Mouse (Mus musculus) adrenal gland, postnatal 10 days (tissue): ENCODE data around the gene Cacna1e. TPM values are rescaled to one million over a fixed set of nuclear protein-coding genes. Genes with fewer than 3 reads are reported as not detected.

Source experiments
- DNase-seq: peaks from one replicate; pipeline ENCODE4 v3.0.0; 2021; ENCODE audit warnings: mixed read lengths
- total RNA-seq, 2 experiments: library from RNA; stranded (reverse); gene quantifications; 2 replicates each; pipeline ENCODE4 v1.2.3; 2021

Gene Cacna1e
- total RNA-seq, 2 experiments from 2014 or later, result 0.87 to 1.8 TPM

- DNase-seq, result no peak
Observed at GRCm38 (mm10) chr1:154779908-154780514, 104.3 kb downstream of the Cacna1e start.

GRCm38 (mm10) chr1:154776344-154776743 lies 108.0 kb downstream of the Cacna1e start:
- DNase-seq, result no peak

GRCm38 (mm10) chr1:154774468-154774867 lies 109.8 kb downstream of the Cacna1e start:
- no peak for DNase-seq

- no peak for DNase-seq
Observed at GRCm38 (mm10) chr1:154771111-154771510, 113.2 kb downstream of the Cacna1e start.

GRCm38 (mm10) chr1:154770542-154770941 lies 113.8 kb downstream of the Cacna1e start:
- no peak for DNase-seq

GRCm38 (mm10) chr1:154763132-154763531 lies 121.2 kb downstream of the Cacna1e start:
- DNase-seq, result no peak

GRCm38 (mm10) chr1:154752081-154752480 lies 132.2 kb downstream of the Cacna1e start:
- no peak for DNase-seq

GRCm38 (mm10) chr1:154748531-154748930 lies 135.8 kb downstream of the Cacna1e start:
- DNase-seq, result no peak

GRCm38 (mm10) chr1:154745241-154745640 lies 139.1 kb downstream of the Cacna1e start:
- DNase-seq, result no peak

GRCm38 (mm10) chr1:154730411-154730961 lies 153.8 kb downstream of the Cacna1e start:
- no peak for DNase-seq

- peak; percentile 84 for DNase-seq
Observed at GRCm38 (mm10) chr1:154729269-154729980, 154.9 kb downstream of the Cacna1e start.

GRCm38 (mm10) chr1:154728682-154729081 lies 155.6 kb downstream of the Cacna1e start:
- no peak for DNase-seq

GRCm38 (mm10) chr1:154727696-154728095 lies 156.6 kb downstream of the Cacna1e start:
- DNase-seq, result no peak

GRCm38 (mm10) chr1:154726361-154727161 lies 157.7 kb downstream of the Cacna1e start:
- DNase-seq, result peak; percentile 26

GRCm38 (mm10) chr1:154725356-154726320 lies 158.7 kb downstream of the Cacna1e start:
- DNase-seq, result no peak

GRCm38 (mm10) chr1:154723537-154724286 lies 160.6 kb downstream of the Cacna1e start:
- DNase-seq, result peak; percentile 16

- no peak for DNase-seq
Observed at GRCm38 (mm10) chr1:154723078-154723477, 161.2 kb downstream of the Cacna1e start.

- DNase-seq, result no peak
Observed at GRCm38 (mm10) chr1:154715596-154715995, 168.7 kb downstream of the Cacna1e start.

- no peak for DNase-seq
Observed at GRCm38 (mm10) chr1:154712747-154713146, 171.6 kb downstream of the Cacna1e start.

- DNase-seq, result no peak
Observed at GRCm38 (mm10) chr1:154707584-154708290, 176.6 kb downstream of the Cacna1e start.
